Mouse (Mus musculus) thymus, adult 2 months (tissue): ENCODE measurements around the gene Fkbp9.

Source experiments
- CTCF ChIP-seq: fragments of 200-500 bp; IDR thresholded peaks from 2 replicates; pipeline ENCODE4 v1.5.1; 2012; ENCODE audit warnings: mild to moderate bottlenecking, control low read depth, low read length, moderate library complexity, borderline replicate concordance; ENCODE audit not compliant: control insufficient read depth, poor library complexity, insufficient read depth; ENCODE audit errors: extremely low read depth
- POLR2A ChIP-seq: fragments of 200-500 bp; IDR thresholded peaks from 2 replicates; pipeline ENCODE4 v1.6.1; 2012; ENCODE audit warnings: mild to moderate bottlenecking, low read length, control low read depth, moderate library complexity; ENCODE audit not compliant: control insufficient read depth, poor library complexity, insufficient read depth; ENCODE audit errors: extremely low read depth

DNA sequence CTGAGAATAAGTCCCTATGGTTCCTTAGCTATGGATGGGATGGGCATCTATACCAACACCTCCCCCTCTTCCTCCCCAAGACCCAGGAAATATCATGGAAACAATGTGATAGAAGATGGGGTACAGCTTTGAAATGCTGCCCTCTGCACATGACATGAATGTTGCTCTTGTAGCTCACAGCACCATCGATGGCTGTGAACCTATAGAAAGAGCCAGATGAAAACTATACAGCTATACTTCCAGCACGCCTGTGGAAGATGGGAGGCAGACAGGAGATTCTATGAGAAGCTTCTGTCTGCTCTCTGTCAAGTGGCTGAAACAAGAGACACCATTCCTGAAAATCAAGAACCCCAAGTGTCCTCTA, 12.8 kb upstream of the Fkbp9 start:
- TF ChIP-seq POLR2A (no peak), CTCF (no peak)
